Mouse (Mus musculus) heart, adult 2 months (tissue): ENCODE measurements at regions not wholly inside any gene's neighbourhood (a gene's known extent, or its start where the extent isn't known, plus 50 kb on each side); places are given as distances from the start of the nearest gene placed in this dataset.

Experiments used
- DNase-seq, 2 experiments: peaks; one replicate each; pipeline ENCODE4 v3.0.0; 2021
- H3K27ac ChIP-seq: fragments of 200-600 bp; 2 replicates; pipeline ENCODE4 v1.8.1; 2022
- H3K27me3 ChIP-seq: fragments of 200-500 bp; 2 replicates; pipeline ENCODE4 v1.6.1; 2012; ENCODE audit warnings: mild to moderate bottlenecking, low read length, inconsistent platforms, mixed read lengths; ENCODE audit not compliant: control insufficient read depth, insufficient read depth
- H3K36me3 ChIP-seq: fragments of 200-500 bp; 2 replicates; pipeline ENCODE4 v1.6.1; 2012; ENCODE audit warnings: low read length, inconsistent platforms; ENCODE audit not compliant: control insufficient read depth, insufficient read depth
- H3K4me1 ChIP-seq: fragments of 200-500 bp; 2 replicates; pipeline ENCODE4 v1.6.1; 2011; ENCODE audit warnings: low read length; ENCODE audit not compliant: control insufficient read depth, insufficient read depth
- H3K4me3 ChIP-seq: fragments of 200-600 bp; 2 replicates; pipeline ENCODE4 v1.8.1; 2022
- H3K79me2 ChIP-seq: fragments of 200-500 bp; replicated peaks from 2 replicates; pipeline ENCODE4 v1.6.1; 2012; ENCODE audit warnings: mild to moderate bottlenecking, inconsistent platforms, low read length, moderate library complexity, mixed read lengths; ENCODE audit not compliant: control insufficient read depth, insufficient read depth
- H3K9ac ChIP-seq: fragments of 200-500 bp; 2 replicates; pipeline ENCODE4 v1.6.1; 2012; ENCODE audit warnings: low read depth, mild to moderate bottlenecking, control low read depth, inconsistent platforms, low read length, mixed read lengths
- CTCF ChIP-seq: fragments of 200-600 bp; IDR thresholded peaks from 2 replicates; pipeline ENCODE4 v1.8.1; 2022; ENCODE audit warnings: antibody characterized with exemption, mild to moderate bottlenecking, moderate library complexity
- EP300 ChIP-seq: fragments of 200-500 bp; IDR thresholded peaks from 2 replicates; pipeline ENCODE4 v1.6.1; 2011; ENCODE audit warnings: low read depth, low read length, control low read depth; ENCODE audit not compliant: insufficient read depth
- POLR2A ChIP-seq: fragments of 200-500 bp; IDR thresholded peaks from 2 replicates; pipeline ENCODE4 v1.6.1; 2011; ENCODE audit warnings: mild to moderate bottlenecking, low read depth, low read length, control low read depth; ENCODE audit not compliant: insufficient read depth
- WGBS: fragments of 180-500 bp; shearing (Covaris S2); methylation state at CpG from one replicate; pipeline ENCODE4 v1.1.7; 2018; 5-methylcytosine and 5-hydroxymethylcytosine counted together
- intact Hi-C: fragments of 180-260 bp; cut with DNase I; formaldehyde crosslinking; loops from one replicate; pipeline ENCODE4 v1.15.1; 2025

GRCm38 (mm10) chr13:19966566-19966965 lies 123.8 kb upstream of the Elmo1 start:
- H3K9ac ChIP-seq: no peak overlapping the region
- no peak overlapping the region for H3K27ac ChIP-seq
- TF ChIP-seq POLR2A (no peak), EP300 (no peak), CTCF (no peak)
- WGBS: 94% methylated on average over 1 of the region's 1 CpGs
- no peak for DNase-seq
- intact Hi-C loops: no loop called here
- no peaks in the 10 kb centered on the region for H3K36me3 ChIP-seq
- no peaks in the 10 kb centered on the region for H3K27me3 ChIP-seq
- H3K4me1 ChIP-seq: no peaks in the 10 kb centered on the region
- no peak overlapping the region for H3K4me3 ChIP-seq
- H3K79me2 ChIP-seq: no peaks in the 10 kb centered on the region

GRCm38 (mm10) chr13:19963031-19963430 lies 127.4 kb upstream of the Elmo1 start:
- 62% methylated on average over 3 of the region's 3 CpGs for WGBS
- Histone ChIP-seq H3K4me3 (no peak overlapping the region), H3K27me3 (no peaks in the 10 kb centered on the region), H3K27ac (no peak overlapping the region), H3K36me3 (no peaks in the 10 kb centered on the region), H3K4me1 (no peaks in the 10 kb centered on the region), H3K9ac (no peak overlapping the region), H3K79me2 (no peaks in the 10 kb centered on the region)
- TF ChIP-seq CTCF: no peak
- TF ChIP-seq EP300: no peak
- TF ChIP-seq POLR2A: no peak
- no peak for DNase-seq
- intact Hi-C loops: no loop called here

- Histone ChIP-seq H3K9ac (no peak overlapping the region), H3K27ac (no peak overlapping the region), H3K27me3 (no peaks in the 10 kb centered on the region), H3K4me3 (no peak overlapping the region), H3K79me2 (no peaks in the 10 kb centered on the region), H3K36me3 (no peaks in the 10 kb centered on the region), H3K4me1 (no peaks in the 10 kb centered on the region)
- TF ChIP-seq CTCF: no peak
- TF ChIP-seq EP300: no peak
- no peak for TF ChIP-seq POLR2A
- no peak for DNase-seq
- 90% methylated on average over 6 of the region's 6 CpGs for WGBS
- intact Hi-C loops: no loop called here
These were observed 104.7 kb upstream of the Gpr141 start for GRCm38 (mm10) chr13:19928761-19929160.

GRCm38 (mm10) chr13:19927807-19928206 lies 103.8 kb upstream of the Gpr141 start:
- H3K27me3 ChIP-seq: no peaks in the 10 kb centered on the region
- H3K27ac ChIP-seq: no peak overlapping the region
- H3K4me3 ChIP-seq: no peak overlapping the region
- H3K36me3 ChIP-seq: no peaks in the 10 kb centered on the region
- intact Hi-C loops: no loop called here
- TF ChIP-seq EP300 (no peak), CTCF (no peak), POLR2A (no peak)
- WGBS: 65% methylated on average over 3 of the region's 3 CpGs
- H3K79me2 ChIP-seq: no peaks in the 10 kb centered on the region
- no peak overlapping the region for H3K9ac ChIP-seq
- no peaks in the 10 kb centered on the region for H3K4me1 ChIP-seq
- no peak for DNase-seq

GRCm38 (mm10) chr13:19921084-19921827 lies 97.2 kb upstream of the Gpr141 start:
- H3K36me3 ChIP-seq: no peaks in the 10 kb centered on the region
- TF ChIP-seq CTCF: no peak
- no peak for TF ChIP-seq EP300
- TF ChIP-seq POLR2A: no peak
- H3K79me2 ChIP-seq: no peaks in the 10 kb centered on the region
- no peak for DNase-seq
- 70% methylated on average over 1 of the region's 1 CpGs for WGBS
- H3K4me3 ChIP-seq: no peak overlapping the region
- no peaks in the 10 kb centered on the region for H3K4me1 ChIP-seq
- H3K27me3 ChIP-seq: no peaks in the 10 kb centered on the region
- no peak overlapping the region for H3K27ac ChIP-seq
- H3K9ac ChIP-seq: no peak overlapping the region
- intact Hi-C loops: no loop called here

- no peaks in the 10 kb centered on the region for H3K79me2 ChIP-seq
- DNase-seq: no peak
- H3K27ac ChIP-seq: no peak overlapping the region
- H3K4me1 ChIP-seq: no peaks in the 10 kb centered on the region
- no peak overlapping the region for H3K9ac ChIP-seq
- intact Hi-C loops: no loop called here
- no peak overlapping the region for H3K4me3 ChIP-seq
- 39% methylated on average over 5 of the region's 5 CpGs for WGBS
- TF ChIP-seq POLR2A (no peak), CTCF (no peak), EP300 (no peak)
- no peaks in the 10 kb centered on the region for H3K36me3 ChIP-seq
- H3K27me3 ChIP-seq: no peaks in the 10 kb centered on the region
These were observed 88.0 kb upstream of the Gpr141 start for GRCm38 (mm10) chr13:19911860-19912584.
